Mouse (Mus musculus) forebrain, embryonic 15.5 days (tissue): Measurements from ENCODE around the gene Fuz. TPM values are rescaled to one million over a fixed set of nuclear protein-coding genes. Genes with fewer than 3 reads are reported as not detected.
A peak's percentile ranks its signal among the peaks of the same experiment; 100 is the strongest.

Experiments
- ATAC-seq: fragments of 200-750 bp; cut with Nextera tagmentation; replicated peaks from 2 replicates; pipeline ENCODE4 v1.8.0; 2017; ENCODE audit warnings: mild to moderate bottlenecking, moderate TSS enrichment, moderate library complexity
- H3K27ac ChIP-seq: fragments of 300-500 bp; sonication (generic); replicated peaks from 2 replicates; pipeline ENCODE4 v1.5.1; 2015; ENCODE audit warnings: mild to moderate bottlenecking, inconsistent platforms
- H3K27me3 ChIP-seq: fragments of 300-500 bp; sonication (generic); 2 replicates; pipeline ENCODE4 v1.6.1; 2015; ENCODE audit warnings: inconsistent platforms
- H3K36me3 ChIP-seq: fragments of 300-500 bp; sonication (generic); 2 replicates; pipeline ENCODE4 v1.6.1; 2015; ENCODE audit warnings: mild to moderate bottlenecking, inconsistent platforms
- H3K4me1 ChIP-seq: fragments of 300-500 bp; sonication (generic); 2 replicates; pipeline ENCODE4 v1.6.1; 2015; ENCODE audit warnings: inconsistent platforms
- H3K4me2 ChIP-seq: fragments of 300-500 bp; sonication (generic); replicated peaks from 2 replicates; pipeline ENCODE4 v1.6.1; 2015; ENCODE audit warnings: mild to moderate bottlenecking, inconsistent platforms
- H3K4me3 ChIP-seq: fragments of 300-500 bp; sonication (generic); 2 replicates; pipeline ENCODE4 v1.5.1; 2015; ENCODE audit warnings: mild to moderate bottlenecking, inconsistent platforms
- H3K9ac ChIP-seq: fragments of 300-500 bp; sonication (generic); replicated peaks from 2 replicates; pipeline ENCODE4 v1.6.1; 2015; ENCODE audit warnings: mild to moderate bottlenecking, inconsistent platforms
- H3K9me3 ChIP-seq: fragments of 300-500 bp; sonication (generic); 2 replicates; pipeline ENCODE4 v1.6.1; 2016; ENCODE audit warnings: inconsistent platforms
- whole genome bisulfite sequencing: fragments of 180-500 bp; shearing (Covaris S2); methylation state at CpG from one replicate; pipeline ENCODE4 v1.1.7; 2015; ENCODE audit warnings: mixed read lengths; 5-methylcytosine and 5-hydroxymethylcytosine counted together
- polyA plus RNA-seq: library from polyadenylated mRNA; unstranded; fragments of >200 nt; fragmentation: Nextera tagmentation; extraction: Ambion mirVana; gene quantifications from 2 replicates; pipeline ENCODE4 v1.2.1, GENCODE M21; 2015

The Fuz gene
- polyA plus RNA-seq, 1 experiment from 2014 or later: 22.1 TPM

- H3K9ac ChIP-seq: peak overlapping the region; percentile 60
- H3K4me1 ChIP-seq: peaks cover 63% of the 10 kb centered on the region
- 25% methylated on average over 26 of the region's 26 CpGs for WGBS
- no peak for ATAC-seq
- H3K27ac ChIP-seq: peak overlapping the region; percentile 86
- peak overlapping the region; percentile 48 for H3K4me3 ChIP-seq
- no peaks in the 10 kb centered on the region for H3K9me3 ChIP-seq
- H3K27me3 ChIP-seq: no peaks in the 10 kb centered on the region
- H3K4me2 ChIP-seq: peak overlapping the region; percentile 77
- H3K36me3 ChIP-seq: no peaks in the 10 kb centered on the region; the same call in 1 of the 2 replicates
Observed at GRCm38 (mm10) chr7:44853596-44854355, 42.1 kb upstream of the Fuz start.

- peaks cover 63% of the 10 kb centered on the region for H3K4me1 ChIP-seq
Observed at GRCm38 (mm10) chr7:44854356-44855031, 41.4 kb upstream of the Fuz start.

DNA sequence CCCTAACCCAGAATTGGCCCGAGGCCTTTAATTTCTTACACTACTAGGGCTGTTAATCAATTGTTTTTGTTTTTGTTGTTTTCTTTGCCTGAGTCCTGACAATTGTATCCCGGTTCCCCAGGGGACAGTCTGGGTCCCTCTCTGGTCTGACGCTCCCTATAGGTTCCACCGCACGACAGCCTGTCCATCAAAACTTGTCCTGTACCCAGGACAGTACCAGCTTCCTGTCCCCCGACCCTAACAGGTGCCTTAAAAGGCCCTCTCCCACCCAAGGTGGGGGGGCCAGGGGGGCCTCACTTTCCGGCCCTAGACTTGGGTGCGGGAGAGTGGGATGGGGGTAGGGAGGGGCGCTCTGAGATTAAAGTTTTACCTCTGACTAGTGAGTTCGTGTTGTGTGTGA, 40.8 kb upstream of the Fuz start:
- H3K36me3 ChIP-seq: no peaks in the 10 kb centered on the region; the same call in 1 of the 2 replicates
- no peaks in the 10 kb centered on the region for H3K9me3 ChIP-seq
- ATAC-seq: no peak
- peak overlapping the region; percentile 86 for H3K27ac ChIP-seq
- peak overlapping the region; percentile 60 for H3K9ac ChIP-seq
- H3K27me3 ChIP-seq: no peaks in the 10 kb centered on the region
- H3K4me3 ChIP-seq: peak overlapping the region; percentile 48
- WGBS: 24% methylated on average over 10 of the region's 10 CpGs
- peaks cover 63% of the 10 kb centered on the region for H3K4me1 ChIP-seq
- H3K4me2 ChIP-seq: peak overlapping the region; percentile 77

More at GRCm38 (mm10) chr7:44854356-44855031, 41.4 kb upstream of the Fuz start:
- H3K27me3 ChIP-seq: no peaks in the 10 kb centered on the region
- H3K27ac ChIP-seq: peak overlapping the region; percentile 86
- H3K4me3 ChIP-seq: peak overlapping the region; percentile 48
- ATAC-seq: no peak
- H3K36me3 ChIP-seq: no peaks in the 10 kb centered on the region; the same call in 1 of the 2 replicates
- H3K9me3 ChIP-seq: no peaks in the 10 kb centered on the region
- H3K4me2 ChIP-seq: peak overlapping the region; percentile 77
- 1% methylated on average over 45 of the region's 45 CpGs for WGBS
- peak overlapping the region; percentile 60 for H3K9ac ChIP-seq

DNA sequence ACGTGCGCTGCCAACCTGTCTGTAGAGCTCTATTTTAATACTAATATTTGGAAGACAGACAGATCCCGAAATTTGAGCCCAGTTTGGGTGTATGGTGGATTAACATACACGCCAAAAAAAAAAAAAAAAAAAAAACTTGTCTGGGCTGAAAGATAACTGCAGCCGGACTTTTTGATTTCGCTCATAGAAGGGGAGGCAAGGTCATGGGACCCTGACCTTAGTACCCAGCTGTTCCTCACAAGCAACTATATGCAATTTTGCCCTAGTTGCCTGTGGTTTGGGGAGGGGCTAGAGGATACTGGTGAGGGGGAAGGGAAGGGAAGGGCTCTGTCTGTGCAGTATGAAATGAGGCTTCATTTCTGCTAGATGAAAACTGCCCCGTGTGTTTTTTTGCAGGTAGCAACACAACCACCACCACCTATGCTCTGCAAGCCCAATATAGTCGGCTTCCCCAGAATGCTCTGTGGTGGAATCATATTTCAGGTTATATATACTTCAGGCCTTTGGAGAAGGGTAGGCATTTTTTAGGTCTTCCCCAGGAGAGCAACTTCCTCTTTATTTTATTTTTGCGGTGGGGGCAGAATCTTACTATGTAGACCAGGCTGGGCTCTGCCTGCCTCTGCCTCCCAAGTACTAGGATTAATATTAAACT, 39.5 kb upstream of the Fuz start:
- H3K4me1 ChIP-seq: peaks cover 62% of the 10 kb centered on the region

DNA sequence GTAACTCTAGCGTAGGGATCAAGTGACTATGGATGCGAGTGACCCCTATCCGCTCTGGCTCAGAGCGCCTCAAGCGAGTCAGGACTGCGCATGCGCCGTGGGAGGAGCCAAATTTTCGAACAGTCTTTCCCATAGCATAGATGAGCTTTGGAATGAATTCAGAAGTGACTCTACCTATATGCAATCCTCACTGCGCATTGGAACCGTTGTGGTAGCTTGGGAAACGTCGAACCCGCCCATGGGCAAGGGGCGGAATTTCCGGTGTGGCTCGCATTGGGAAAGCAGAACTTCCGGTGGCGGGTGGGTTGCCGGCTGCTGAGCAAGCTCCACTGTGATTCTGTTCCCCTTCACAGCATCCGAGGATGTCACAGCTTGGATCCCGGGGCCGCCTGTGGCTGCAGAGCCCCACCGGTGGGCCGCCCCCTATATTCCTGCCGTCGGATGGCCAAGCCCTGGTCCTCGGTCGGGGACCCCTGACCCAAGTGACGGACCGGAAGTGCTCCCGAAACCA, 38.8 kb upstream of the Fuz start, which contains the start of gene Pnkp:
Gene Pnkp (plus strand): TSS at position 98 of the 511 bp plus-strand sequence.
- no peaks in the 10 kb centered on the region for H3K27me3 ChIP-seq
- WGBS: under 1% methylated on average over 32 of the region's 32 CpGs
- peaks cover 63% of the 10 kb centered on the region for H3K4me1 ChIP-seq
- peak within 1 kb of the TSS; percentile 91 for H3K9ac ChIP-seq
- H3K27ac ChIP-seq: peak within 1 kb of the TSS; percentile 93
- peak within 1 kb of the TSS; percentile 76 for H3K4me3 ChIP-seq
- H3K4me2 ChIP-seq: peak within 1 kb of the TSS; percentile 94
- H3K36me3 ChIP-seq: peaks cover 8% of the 10 kb centered on the region
- ATAC-seq: peak; percentile 56
- no peaks in the 10 kb centered on the region for H3K9me3 ChIP-seq

More for the DNA sequence above, 39.5 kb upstream of the Fuz start:
- 0 out of 2 replicates have a peak, but pooled peaks have one; percentile 0 for ATAC-seq
- Histone ChIP-seq H3K4me3 (peak overlapping the region; percentile 76), H3K9me3 (no peaks in the 10 kb centered on the region), H3K27me3 (no peaks in the 10 kb centered on the region), H3K36me3 (peaks cover under 1% of the 10 kb centered on the region; the same call in 1 of the 2 replicates), H3K9ac (peak overlapping the region; percentile 91; the same call in 1 of the 2 replicates), H3K4me2 (peak overlapping the region; percentile 94), H3K27ac (peak overlapping the region; percentile 93)
- 69% methylated on average over 9 of the region's 9 CpGs for WGBS

DNA sequence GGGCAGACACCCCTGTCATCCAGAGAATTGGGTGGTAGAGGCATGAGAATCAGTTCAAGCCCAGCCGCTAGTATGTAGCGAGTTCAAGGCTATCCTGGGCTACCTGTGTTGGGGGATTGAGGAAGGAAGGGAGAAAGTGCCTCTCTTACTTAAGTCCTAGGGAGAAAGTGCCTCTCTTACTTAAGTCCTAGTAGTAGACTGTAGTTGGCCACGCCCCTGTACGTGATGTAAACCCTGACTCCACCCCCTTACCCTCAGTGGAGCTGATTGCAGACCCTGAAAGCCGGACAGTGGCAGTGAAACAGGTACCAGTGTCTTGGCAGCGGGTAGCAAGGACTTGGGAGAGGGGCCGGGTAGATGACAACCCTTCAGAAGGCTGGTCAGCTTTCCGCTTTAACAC, 38.0 kb upstream of the Fuz start:
- 31% methylated on average over 8 of the region's 8 CpGs for WGBS
- peak overlapping the region; percentile 76 for H3K4me3 ChIP-seq
- peak overlapping the region; percentile 91; the same call in 1 of the 2 replicates for H3K9ac ChIP-seq
- peak overlapping the region; percentile 94 for H3K4me2 ChIP-seq
- H3K9me3 ChIP-seq: no peaks in the 10 kb centered on the region
- peak overlapping the region; percentile 93 for H3K27ac ChIP-seq
- H3K27me3 ChIP-seq: no peaks in the 10 kb centered on the region
- peaks cover 63% of the 10 kb centered on the region for H3K4me1 ChIP-seq
- H3K36me3 ChIP-seq: peaks cover 16% of the 10 kb centered on the region
- ATAC-seq: no peak

GRCm38 (mm10) chr7:44859896-44860295, 36.0 kb upstream of the Fuz start:
- H3K9me3 ChIP-seq: no peaks in the 10 kb centered on the region
- H3K27ac ChIP-seq: no peak overlapping the region
- ATAC-seq: no peak
- H3K9ac ChIP-seq: no peak overlapping the region
- H3K4me1 ChIP-seq: peaks cover 48% of the 10 kb centered on the region
- no peak overlapping the region for H3K4me2 ChIP-seq
- peaks cover 36% of the 10 kb centered on the region for H3K36me3 ChIP-seq
- WGBS: 95% methylated on average over 11 of the region's 11 CpGs
- no peak overlapping the region for H3K4me3 ChIP-seq
- H3K27me3 ChIP-seq: no peaks in the 10 kb centered on the region

DNA sequence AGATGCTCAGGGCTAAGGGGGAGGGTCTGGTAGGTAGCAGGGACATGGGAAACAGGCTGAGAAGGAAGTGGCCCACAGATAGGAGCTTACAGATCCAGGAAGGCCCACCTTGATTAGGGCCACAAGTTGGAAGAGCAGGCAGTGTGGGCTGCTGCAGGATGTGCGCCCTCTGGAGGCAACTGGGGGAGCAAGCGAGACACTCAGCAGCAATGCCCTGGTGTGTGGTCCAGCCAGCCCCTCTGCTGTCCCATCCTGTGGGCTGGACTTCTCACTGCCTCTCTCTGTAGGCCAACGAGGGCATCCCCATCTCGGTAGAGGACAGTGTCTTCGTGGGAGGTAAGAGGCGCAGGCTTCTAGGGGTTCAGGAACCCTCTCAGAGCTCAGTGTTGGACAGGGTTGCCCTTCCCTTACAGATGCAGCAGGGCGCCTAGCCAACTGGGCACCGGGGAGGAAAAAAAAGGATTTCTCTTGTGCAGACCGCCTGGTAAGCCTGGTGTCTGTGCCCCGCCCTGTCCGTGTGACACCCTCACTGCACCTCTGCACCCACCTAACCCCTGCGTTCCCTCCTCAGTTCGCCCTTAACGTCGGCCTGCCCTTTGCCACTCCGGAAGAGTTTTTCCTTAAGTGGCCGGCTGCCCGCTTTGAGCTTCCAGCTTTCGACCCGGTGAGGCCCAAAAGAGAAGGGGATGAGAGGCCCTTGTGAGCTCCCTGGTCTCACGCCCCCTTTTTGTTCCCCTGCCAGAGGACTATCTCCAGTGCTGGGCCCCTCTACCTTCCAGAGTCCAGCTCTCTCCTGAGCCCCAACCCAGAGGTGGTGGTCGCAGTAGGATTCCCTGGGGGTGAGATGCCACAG, 35.1 kb upstream of the Fuz start:
- Histone ChIP-seq H3K27me3 (no peaks in the 10 kb centered on the region), H3K36me3 (peaks cover 44% of the 10 kb centered on the region), H3K27ac (peak overlapping the region; percentile 45), H3K4me3 (no peak overlapping the region), H3K9ac (peak overlapping the region; percentile 14; the same call in 1 of the 2 replicates), H3K4me1 (peaks cover 50% of the 10 kb centered on the region), H3K4me2 (0 out of 2 replicates have a peak overlapping the region, but pooled peaks have one; percentile 7), H3K9me3 (no peaks in the 10 kb centered on the region)
- WGBS: 46% methylated on average over 22 of the region's 22 CpGs
- ATAC-seq: 0 out of 2 replicates have a peak, but pooled peaks have one; percentile 5

GRCm38 (mm10) chr7:44861429-44861816, 34.5 kb upstream of the Fuz start:
- Histone ChIP-seq H3K27ac (no peak overlapping the region; the same call in 1 of the 2 replicates), H3K27me3 (no peaks in the 10 kb centered on the region), H3K4me3 (no peak overlapping the region), H3K9me3 (no peaks in the 10 kb centered on the region), H3K4me1 (peaks cover 54% of the 10 kb centered on the region), H3K4me2 (no peak overlapping the region), H3K36me3 (peaks cover 44% of the 10 kb centered on the region), H3K9ac (no peak overlapping the region)
- no peak for ATAC-seq
- 83% methylated on average over 14 of the region's 14 CpGs for WGBS

- Histone ChIP-seq H3K4me1 (peaks cover 56% of the 10 kb centered on the region), H3K27ac (no peak overlapping the region), H3K4me3 (no peak overlapping the region), H3K27me3 (no peaks in the 10 kb centered on the region), H3K4me2 (no peak overlapping the region), H3K36me3 (peaks cover 44% of the 10 kb centered on the region), H3K9ac (no peak overlapping the region), H3K9me3 (no peaks in the 10 kb centered on the region)
- 84% methylated on average over 8 of the region's 8 CpGs for WGBS
- no peak for ATAC-seq
Observed at GRCm38 (mm10) chr7:44862434-44862833, 33.4 kb upstream of the Fuz start.

GRCm38 (mm10) chr7:44863210-44863609, 32.7 kb upstream of the Fuz start:
- 90% methylated on average over 14 of the region's 14 CpGs for WGBS

More at GRCm38 (mm10) chr7:44863210-44863609, 32.7 kb upstream of the Fuz start:
- Histone ChIP-seq H3K4me2 (no peak overlapping the region), H3K4me3 (no peak overlapping the region), H3K4me1 (peaks cover 56% of the 10 kb centered on the region), H3K27ac (no peak overlapping the region), H3K9me3 (no peaks in the 10 kb centered on the region), H3K36me3 (peaks cover 44% of the 10 kb centered on the region), H3K9ac (no peak overlapping the region), H3K27me3 (no peaks in the 10 kb centered on the region)
- no peak for ATAC-seq
